Mouse (Mus musculus) embryo, embryonic 10.5 days (tissue): Measurements from ENCODE around the gene Atp6v0d1.

ENCODE experiments used
- DNase-seq: peaks from one replicate; pipeline ENCODE4 v3.0.0-alpha.2; 2015; ENCODE audit warnings: low spot score

Gene Atp6v0d1

DNA sequence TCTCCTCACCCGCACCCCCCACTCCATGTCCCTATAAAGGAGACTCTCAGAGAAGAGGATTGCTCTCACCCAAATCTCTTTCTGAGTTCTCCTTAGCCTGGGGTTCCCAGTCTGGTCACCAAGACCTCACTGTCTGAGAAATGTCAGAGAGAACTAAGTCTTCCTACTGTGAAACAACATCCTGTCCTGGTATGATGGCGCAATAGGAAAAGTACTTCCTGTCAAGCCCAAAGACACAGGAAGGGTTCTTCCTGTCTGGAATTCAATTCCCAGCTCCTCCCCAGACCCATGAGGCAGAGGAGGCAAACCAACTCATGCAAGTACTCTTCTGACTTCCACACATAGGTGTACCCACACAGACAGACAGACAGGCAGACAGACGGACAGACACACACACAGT lies 61.2 kb downstream of the Atp6v0d1 start:
- no peak for DNase-seq

DNA sequence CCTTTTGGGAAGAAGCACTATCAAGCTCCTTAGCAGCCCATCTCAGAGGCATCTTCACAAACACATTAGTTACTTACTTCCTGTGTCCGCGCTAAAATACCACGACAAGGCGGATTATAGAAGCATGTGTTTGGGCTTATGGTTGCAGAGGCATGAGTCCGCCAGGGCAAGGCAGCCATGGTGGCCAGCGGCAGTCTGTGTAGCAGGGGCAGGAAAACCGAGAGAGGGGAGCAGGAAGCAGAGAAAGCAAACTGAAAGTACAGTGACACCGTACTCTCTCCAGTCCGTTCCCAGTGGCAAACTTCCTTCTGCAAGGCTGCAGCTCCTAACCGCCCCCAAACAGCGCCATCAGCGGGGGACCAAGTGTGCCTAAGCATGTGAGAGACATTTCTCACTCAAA lies 66.1 kb downstream of the Atp6v0d1 start:
- DNase-seq = no peak

GRCm38 (mm10) chr8:105496439-105497180 lies 69.2 kb downstream of the Atp6v0d1 start, which contains the start of gene Zdhhc1:
TSS of gene Zdhhc1 (minus strand) at chr8:105496902.
- peak; percentile 89 for DNase-seq

GRCm38 (mm10) chr8:105495350-105496302 lies 70.2 kb downstream of the Atp6v0d1 start:
- no peak for DNase-seq

- no peak for DNase-seq
Measured at GRCm38 (mm10) chr8:105494566-105494965, 71.3 kb downstream of the Atp6v0d1 start.

DNA sequence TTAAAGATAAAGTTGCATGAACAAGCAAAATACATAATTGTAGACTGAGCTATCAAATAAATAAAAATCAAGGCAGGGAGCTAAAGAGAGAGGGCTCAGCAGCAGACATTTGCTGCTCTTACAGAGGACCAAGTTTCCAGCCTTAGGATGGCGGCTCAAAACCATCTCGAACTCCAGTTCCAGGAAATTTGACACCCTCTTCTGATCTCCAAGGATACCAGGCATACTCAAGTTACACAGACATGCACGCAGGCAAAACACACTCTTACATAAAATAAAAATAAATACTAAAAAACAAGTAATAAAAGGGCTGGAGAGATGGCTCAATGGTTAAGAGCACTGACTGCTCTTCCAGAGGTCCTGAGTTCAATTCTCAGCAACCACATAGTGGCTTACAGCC lies 72.4 kb downstream of the Atp6v0d1 start:
- no peak for DNase-seq

DNA sequence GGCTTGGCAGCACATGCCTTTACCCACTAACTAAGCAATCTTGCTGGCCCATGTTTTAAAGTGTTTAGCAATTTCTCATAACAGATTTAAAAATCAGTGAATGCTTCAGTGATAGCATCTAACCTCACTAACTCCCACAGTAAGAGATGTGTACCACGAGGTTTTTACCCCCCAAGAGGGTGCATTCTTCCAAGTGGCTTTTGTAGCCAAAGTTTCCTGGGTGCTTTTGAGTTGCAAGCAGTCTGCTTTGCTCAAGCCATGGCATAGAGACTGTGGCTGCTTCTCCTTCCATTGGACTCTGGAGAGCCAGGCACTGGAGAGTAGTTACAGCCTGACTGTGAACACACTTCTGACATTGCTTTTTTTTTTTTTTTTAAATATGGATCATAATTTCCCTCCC lies 76.6 kb downstream of the Atp6v0d1 start:
- no peak for DNase-seq

DNA sequence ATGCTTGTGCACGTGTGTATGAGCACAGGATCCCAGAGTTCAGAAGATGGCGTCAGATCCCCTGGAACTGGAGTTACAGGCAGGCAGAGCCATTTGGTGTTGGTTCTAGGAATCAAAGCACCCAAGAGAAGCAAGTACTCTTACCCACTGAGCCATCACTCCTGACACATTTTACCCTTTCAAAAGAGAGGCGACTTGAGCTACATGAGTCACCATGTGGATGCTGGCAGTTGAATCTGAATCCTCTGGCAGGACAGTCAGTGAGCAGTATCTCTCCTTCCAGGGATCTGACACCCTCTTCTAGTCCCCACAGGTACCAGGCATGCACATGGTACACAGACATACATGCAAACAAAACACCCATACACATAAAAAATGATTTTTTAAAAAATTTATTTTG lies 77.8 kb downstream of the Atp6v0d1 start:
- no peak for DNase-seq

- peak; percentile 87 for DNase-seq
Measured at GRCm38 (mm10) chr8:105484392-105484791, 81.5 kb downstream of the Atp6v0d1 start.

GRCm38 (mm10) chr8:105484030-105484368 lies 81.8 kb downstream of the Atp6v0d1 start:
- DNase-seq = no peak

GRCm38 (mm10) chr8:105483212-105484029 lies 82.4 kb downstream of the Atp6v0d1 start:
- peak; percentile 82 for DNase-seq

GRCm38 (mm10) chr8:105482123-105482522 lies 83.7 kb downstream of the Atp6v0d1 start:
- no peak for DNase-seq

GRCm38 (mm10) chr8:105481453-105481852 lies 84.4 kb downstream of the Atp6v0d1 start:
- DNase-seq = peak; percentile 65

DNA sequence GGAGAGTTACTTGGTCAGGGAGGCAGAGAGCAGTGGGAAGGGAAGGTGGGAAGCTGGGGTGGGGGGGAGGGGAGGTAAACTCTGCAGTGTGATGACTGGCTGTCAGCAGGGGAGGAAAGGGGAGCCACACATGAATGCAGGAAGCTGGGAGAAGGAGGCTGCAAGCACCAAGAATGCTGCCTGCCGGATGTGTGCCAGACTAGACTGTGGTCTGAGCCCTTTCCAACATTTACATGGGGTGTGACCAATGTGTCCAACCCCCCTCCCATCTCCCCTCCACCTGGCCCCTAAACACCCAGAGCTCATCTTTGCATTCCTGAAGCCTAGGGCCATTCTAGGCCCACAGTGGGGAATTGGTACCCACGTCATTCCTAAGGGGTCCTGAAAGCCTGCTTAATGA lies 84.8 kb downstream of the Atp6v0d1 start:
- no peak for DNase-seq

- no peak for DNase-seq
Measured at GRCm38 (mm10) chr8:105477792-105478191, 88.1 kb downstream of the Atp6v0d1 start.

DNA sequence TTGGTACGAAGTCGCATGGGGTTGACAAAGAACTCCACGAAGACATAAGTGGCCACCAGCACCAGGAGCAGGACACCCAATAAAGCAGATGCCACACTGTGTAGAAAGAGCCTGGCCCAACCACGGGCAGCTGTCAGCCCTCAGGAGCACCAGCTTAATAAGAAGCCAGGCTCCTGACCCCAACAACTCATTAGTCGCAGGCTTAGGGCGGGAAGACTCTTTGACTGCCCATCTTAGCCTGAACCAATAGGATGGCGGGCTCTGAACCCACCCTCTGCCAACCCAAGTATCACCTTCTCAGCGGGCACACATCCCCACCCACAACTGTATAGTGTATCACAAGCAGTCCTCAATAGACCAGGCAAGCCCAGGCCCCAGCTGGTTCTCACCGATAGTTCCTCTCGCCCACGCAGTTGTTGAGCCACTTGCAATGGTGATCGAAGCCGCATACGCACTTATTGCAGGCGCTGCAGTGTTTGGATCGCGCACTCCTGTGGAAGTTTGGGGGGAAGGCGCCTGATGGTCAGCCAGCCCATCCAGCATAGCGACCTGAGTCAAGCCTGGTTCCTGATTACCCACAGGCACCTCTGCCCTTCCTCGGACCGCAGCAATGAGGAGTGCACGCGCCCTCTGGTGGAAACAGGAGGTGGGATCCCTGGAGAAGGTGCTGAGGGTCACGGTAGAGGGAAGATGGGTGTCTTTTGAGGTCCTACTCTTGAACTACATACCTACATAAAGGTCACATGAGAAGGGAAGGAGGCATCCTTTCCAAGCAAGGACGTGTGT lies 89.0 kb downstream of the Atp6v0d1 start:
- DNase-seq = peak; percentile 81

GRCm38 (mm10) chr8:105476161-105476560 lies 89.7 kb downstream of the Atp6v0d1 start:
- no peak for DNase-seq

- no peak for DNase-seq
Measured at GRCm38 (mm10) chr8:105475742-105476141, 90.1 kb downstream of the Atp6v0d1 start.

DNA sequence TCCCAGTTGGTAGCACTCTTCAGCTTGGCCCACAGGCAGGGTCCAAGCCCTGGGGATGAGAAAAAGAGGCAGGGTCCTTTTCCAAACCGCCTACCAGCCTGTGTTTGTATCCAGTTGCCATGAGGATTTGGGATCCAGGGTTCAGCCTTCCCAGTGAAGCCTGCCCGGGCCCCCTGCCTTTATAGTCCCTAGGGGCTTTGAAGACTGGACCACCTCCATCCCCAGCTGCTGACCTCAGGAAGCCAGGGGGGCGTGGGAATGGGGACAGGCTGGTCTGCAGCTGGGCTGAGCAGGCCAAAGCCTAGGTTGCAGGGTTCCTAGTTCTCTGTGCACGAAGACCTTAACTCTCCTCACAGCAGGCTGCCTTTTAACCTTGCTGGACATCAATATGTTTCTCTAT lies 90.6 kb downstream of the Atp6v0d1 start:
- DNase-seq = no peak

DNA sequence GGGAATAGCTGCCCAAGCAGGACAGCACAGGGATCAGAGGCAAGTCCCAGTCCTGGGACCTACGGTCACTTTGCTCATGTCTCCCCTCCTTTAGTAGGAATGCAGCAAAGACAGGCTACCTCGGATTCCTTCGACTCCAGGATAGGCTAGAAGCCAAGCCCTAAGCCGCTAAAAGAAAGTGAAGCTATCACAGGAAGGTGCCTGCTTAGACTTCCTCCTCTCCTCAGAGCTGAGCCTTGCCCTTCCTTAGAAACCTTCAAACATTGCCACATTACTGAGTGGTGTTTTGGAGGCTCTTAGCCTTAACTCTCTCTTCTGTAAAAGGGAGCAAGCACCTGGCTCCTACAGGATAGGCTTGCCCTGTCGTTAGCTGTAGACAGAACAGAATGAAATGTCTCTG lies 91.2 kb downstream of the Atp6v0d1 start:
- no peak for DNase-seq
